Mouse (Mus musculus) splenic B cell, adult 2 months (primary cell): ENCODE results near the gene Mta3.

ENCODE experiments used
- DNase-seq: peaks from one replicate; pipeline ENCODE4 v3.0.0-alpha.2; 2011; ENCODE audit warnings: low read depth, low spot score
- H3K27me3 ChIP-seq: 2 replicates; pipeline ENCODE4 v1.6.1; 2012; ENCODE audit warnings: mild to moderate bottlenecking, low read length, moderate library complexity, mixed read lengths; ENCODE audit not compliant: control insufficient read depth, poor library complexity, insufficient read depth, severe bottlenecking
- H3K36me3 ChIP-seq: 2 replicates; pipeline ENCODE4 v1.6.1; 2012; ENCODE audit warnings: mild to moderate bottlenecking, low read length, moderate library complexity, mixed read lengths; ENCODE audit not compliant: control insufficient read depth, poor library complexity, insufficient read depth, severe bottlenecking

Gene Mta3

DNA sequence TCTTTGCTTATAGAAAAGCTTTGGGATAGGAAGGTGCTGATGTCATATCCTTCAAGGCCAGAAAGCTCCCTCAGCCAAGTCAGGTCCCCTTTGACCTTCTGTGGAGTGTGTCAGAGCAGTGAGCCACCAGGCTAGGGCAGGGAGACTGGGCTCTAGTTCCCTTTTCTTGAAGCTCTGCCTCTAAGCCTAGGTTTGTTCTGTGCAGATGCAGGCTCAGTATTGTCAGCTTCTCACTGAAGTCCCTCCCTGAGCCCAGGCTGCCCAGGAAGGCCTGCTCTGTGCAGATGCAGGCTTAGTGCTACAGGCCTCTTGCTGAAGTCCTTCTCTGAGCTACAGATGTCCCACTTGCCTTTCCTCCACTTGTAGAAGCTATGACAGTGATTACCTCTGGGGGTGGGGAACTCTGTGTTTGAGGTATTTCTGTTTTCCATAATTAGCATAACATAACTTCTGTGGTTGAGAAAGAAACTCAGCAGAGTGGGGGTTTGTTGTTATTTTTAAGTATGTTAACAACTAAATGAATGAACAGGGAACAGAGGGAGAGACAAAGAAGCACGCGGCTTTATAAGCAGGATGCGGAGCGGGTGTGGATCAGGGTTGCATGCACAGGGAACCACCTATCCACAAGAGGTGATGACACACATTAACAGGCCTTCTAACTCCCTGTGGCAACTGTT, 124.8 kb downstream of the Mta3 start:
- H3K36me3 ChIP-seq, result no peaks in the 10 kb centered on the region
- no peaks in the 10 kb centered on the region for H3K27me3 ChIP-seq
- DNase-seq, result peak; percentile 81

DNA sequence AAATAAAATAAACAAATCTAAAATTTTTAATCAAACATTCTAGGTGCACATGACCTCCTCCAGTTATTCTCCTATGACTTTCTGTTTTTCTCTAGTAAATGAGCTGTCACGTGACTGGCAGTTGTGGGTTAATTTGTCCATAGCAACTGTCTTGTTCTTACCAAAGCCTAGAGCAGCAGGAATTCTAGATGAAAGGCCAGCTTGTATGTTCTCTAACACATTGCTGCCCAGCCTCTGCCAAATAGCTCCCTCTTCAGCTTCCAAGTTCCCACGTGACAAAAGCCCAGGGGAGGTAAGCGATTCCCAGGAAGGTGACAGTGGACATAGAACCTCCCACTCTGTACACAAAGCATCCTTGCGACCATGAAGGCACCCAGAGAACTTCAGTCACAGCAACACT, 128.2 kb downstream of the Mta3 start:
- peaks cover 2% of the 10 kb centered on the region; the same call in 1 of the 2 replicates for H3K36me3 ChIP-seq
- H3K27me3 ChIP-seq, result no peaks in the 10 kb centered on the region
- no peak for DNase-seq

DNA sequence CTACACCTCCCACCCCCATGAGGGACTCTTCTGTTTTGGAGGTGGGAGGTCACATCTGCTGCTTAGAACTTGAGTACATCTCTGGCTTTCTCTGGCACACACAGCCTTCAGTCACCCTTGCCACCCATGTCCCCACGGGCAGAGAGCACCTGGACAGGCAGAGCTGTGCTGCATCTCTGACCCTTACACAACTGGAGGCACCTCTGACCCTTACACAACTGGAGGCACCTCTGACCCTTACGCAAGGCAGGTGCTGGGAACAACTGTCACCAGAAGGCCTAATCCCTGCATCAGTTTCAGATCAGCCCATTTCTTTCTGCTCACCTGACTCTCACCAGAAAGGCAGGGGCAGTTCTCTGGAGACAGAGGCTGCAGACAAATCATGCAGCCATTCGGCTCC, 130.1 kb downstream of the Mta3 start:
- Histone ChIP-seq H3K36me3 (peaks cover 2% of the 10 kb centered on the region; the same call in 1 of the 2 replicates), H3K27me3 (no peaks in the 10 kb centered on the region)
- DNase-seq, result no peak

DNA sequence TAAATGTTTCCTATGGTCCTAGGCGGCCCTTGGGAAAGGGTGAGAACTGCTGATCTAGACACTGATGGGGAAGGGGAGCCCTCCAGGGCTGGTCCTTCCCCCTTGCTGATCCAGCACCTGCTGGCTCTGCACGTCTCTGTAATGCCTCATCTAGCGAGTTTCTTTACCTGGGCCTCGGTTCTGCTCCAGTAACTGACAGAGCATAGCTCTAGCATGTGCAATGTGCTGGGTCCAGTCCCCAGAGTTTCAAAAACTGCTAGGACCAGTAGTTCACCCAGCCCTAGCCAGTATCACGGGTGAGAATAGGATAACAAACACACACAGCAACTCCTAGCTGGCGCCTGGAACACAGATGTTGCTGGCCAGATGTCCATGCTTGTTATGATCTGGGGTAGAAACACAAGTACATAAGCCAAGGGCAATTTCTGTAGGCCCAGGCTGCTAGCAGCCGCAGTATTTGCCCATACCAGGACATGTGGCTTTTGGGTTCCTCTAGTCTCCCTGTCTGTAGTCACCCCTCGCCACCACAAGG, 131.8 kb downstream of the Mta3 start:
- Histone ChIP-seq H3K27me3 (no peaks in the 10 kb centered on the region), H3K36me3 (peaks cover 2% of the 10 kb centered on the region; the same call in 1 of the 2 replicates)

DNA sequence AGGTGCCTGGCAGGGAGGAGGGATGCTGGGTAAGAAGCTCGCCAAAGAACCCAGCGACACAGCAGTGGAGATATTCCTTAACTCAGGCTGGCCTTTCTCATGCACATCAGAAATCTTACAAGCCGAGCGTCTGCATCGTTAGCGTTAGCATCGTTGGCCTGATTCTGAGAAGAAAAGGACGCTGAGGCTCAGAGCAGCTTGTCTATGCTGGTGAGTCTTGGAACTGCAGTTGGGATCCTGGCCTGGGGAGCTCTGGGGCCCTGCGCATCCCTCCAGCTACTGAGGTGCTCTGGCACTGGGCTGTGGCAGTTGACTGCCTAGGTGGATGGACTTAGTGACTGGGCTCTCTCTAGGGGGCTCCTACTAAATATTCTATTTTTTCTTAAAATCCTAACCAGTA, 133.2 kb downstream of the Mta3 start:
- Histone ChIP-seq H3K27me3 (no peaks in the 10 kb centered on the region), H3K36me3 (peaks cover 6% of the 10 kb centered on the region; the same call in 1 of the 2 replicates)
- no peak for DNase-seq

More for the DNA sequence above, 131.8 kb downstream of the Mta3 start:
- DNase-seq, result no peak

DNA sequence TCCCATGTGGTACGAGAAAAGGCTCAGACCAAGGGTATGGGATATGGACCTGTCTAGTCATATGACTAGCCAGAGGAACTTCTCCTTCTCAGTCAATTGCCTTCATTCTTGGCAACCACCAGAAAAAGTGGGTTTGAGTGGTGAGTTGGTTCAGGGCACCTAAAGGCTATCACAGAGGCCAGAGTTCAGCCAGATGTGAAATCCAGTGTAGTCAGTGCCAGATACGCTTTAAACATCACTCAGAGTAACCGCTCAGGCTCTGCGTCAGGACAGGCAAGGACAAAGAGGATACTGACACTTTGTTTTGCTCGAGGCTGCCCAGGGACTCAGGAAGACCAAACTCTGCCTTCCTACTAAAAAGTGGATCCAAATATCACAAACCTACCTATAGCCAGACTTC, 135.0 kb downstream of the Mta3 start:
- H3K27me3 ChIP-seq, result no peaks in the 10 kb centered on the region
- DNase-seq, result no peak
- peaks cover 6% of the 10 kb centered on the region; the same call in 1 of the 2 replicates for H3K36me3 ChIP-seq

DNA sequence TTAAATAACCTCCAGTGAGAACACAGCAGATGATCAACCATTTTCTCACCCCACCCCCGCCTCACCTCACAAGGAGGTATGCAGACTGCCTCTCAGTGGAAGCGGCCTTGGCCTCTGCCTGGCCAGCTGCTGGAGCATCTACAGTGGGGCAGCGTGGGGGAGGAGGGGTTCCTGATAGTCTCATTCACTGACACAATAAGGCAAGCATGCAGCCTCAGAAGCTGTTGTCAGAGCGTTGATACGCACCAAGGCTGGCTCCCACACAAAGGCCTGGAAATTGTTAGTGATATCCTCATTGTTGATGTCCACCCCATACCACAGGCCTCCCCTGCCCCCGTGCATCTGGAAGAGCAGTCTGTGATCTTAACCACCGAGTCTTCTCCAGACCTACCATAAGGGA, 137.8 kb downstream of the Mta3 start:
- Histone ChIP-seq H3K27me3 (no peaks in the 10 kb centered on the region), H3K36me3 (peaks cover 4% of the 10 kb centered on the region; the same call in 1 of the 2 replicates)
- no peak for DNase-seq

DNA sequence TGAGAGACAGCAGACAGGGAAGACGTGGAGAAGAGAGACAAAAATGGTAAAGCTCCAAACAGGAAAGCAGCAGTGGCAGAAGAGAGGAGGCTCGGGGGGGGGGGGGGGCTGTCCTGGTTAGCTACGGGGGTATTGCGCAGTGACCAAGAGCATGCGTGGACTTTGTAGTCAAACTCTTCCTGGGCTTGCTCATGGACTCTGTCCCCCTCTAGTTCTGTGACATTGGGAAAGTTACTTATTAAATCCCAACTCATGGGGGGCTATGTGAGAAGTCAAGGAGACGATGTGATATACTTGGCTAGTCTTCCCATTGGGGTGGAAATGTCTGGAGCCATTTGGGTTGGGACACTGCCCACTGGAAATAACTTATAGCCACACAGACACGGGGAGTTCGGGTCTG, 139.6 kb downstream of the Mta3 start:
- H3K27me3 ChIP-seq, result no peaks in the 10 kb centered on the region
- no peak for DNase-seq

DNA sequence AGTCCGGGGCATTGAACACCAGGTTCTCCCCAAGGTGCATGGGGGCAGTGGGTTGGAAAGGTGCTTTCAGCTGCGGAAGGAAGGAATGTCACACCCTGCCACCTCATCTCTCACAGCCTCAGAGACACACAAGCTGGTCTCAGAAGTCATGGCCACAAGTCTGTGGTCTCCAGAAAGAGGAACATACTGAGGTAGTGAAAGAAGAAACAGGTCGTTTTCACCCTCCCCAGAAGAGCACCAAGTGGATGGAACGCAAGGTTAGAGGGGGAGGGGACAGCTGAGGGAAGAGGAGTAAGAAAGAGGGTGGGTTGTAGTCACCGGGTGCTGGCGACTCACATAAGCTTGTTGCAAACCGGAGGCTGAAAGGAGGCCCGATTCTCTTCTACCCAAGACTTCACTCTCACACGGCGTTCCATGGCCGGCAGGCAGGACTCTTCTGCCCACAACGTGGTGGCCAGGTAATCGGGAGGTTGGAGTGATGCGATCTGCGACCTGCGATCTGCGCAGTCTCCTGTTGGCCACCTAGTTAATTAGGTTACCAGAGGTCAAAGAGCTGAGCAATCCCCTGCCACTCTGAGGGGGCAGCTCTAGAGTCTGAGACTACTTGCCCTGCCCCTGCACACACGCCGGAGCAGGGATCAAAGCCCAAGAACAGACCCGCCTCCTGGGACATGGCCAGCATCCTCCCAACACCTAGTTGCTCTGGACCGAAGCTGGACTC, 140.5 kb downstream of the Mta3 start:
- DNase-seq, result peak; percentile 95
- peaks cover 4% of the 10 kb centered on the region; the same call in 1 of the 2 replicates for H3K36me3 ChIP-seq

More for the DNA sequence above, 139.6 kb downstream of the Mta3 start:
- H3K36me3 ChIP-seq, result peaks cover 4% of the 10 kb centered on the region; the same call in 1 of the 2 replicates

DNA sequence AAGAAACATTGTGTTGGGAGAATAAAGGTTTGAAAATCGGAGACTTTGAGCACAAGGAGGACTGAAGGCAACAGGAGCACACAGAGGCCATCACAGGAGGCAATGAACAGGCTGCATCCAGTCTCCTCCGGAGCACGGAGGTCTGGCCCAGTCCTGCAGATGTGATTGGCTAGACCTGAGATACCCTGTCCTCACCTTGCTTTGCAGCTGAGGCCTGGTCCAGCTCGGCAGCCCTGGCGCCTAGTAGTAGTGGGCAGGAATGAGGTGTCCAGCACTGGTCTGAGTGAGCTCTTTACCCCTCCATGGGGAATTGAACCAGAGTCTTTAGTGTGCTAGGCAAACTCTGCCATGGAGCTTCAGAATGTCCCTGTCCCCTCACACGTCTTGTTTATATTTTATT, 141.1 kb downstream of the Mta3 start:
- DNase-seq, result peak; percentile 43
- Histone ChIP-seq H3K27me3 (no peaks in the 10 kb centered on the region), H3K36me3 (peaks cover 4% of the 10 kb centered on the region; the same call in 1 of the 2 replicates)

More for the DNA sequence above, 140.5 kb downstream of the Mta3 start:
- H3K27me3 ChIP-seq, result no peaks in the 10 kb centered on the region

DNA sequence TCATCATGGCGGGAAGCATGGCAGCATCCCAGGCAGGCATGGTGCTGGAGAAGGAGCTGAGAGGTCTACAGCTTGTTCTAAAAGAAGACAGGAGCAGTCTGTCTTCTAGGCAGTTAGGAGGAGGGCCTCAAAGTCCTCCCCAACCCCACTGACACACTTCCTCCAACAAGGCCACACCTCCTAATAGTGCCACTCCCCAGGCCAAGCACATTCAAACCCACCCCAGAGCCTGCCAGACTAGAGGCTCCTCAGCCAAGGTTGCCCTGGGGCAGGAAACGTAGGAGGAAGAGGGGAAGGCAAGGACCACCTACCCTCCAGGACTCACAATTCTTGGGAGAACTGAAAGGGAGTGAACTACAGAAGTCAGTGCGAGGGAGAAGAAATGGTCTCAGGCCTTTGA, 141.9 kb downstream of the Mta3 start, which contains the start of gene Haao:
Gene Haao (minus strand): TSS at position 149 of the 400 bp plus-strand sequence.
- Histone ChIP-seq H3K27me3 (no peaks in the 10 kb centered on the region), H3K36me3 (peaks cover 4% of the 10 kb centered on the region; the same call in 1 of the 2 replicates)
- DNase-seq, result peak; percentile 80

DNA sequence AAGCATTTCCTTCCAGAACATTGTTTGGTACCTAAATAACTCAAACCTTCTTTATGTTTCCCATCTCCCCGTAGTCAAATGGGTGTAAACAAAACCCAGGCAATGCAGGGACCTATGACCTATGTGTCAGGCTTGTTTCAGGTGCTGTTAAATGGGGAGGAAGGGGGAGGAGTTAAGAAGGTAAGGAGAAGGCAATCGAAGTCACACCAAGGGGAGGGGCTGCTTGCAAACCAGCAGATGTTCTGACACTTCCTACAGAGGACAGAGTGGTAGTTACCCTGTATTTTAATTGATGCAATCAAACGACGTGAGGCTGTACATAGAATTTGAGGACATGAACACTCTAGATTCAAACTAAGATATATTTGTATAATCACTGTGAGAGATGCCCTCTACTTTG, 142.5 kb downstream of the Mta3 start:
- Histone ChIP-seq H3K36me3 (peaks cover 4% of the 10 kb centered on the region; the same call in 1 of the 2 replicates), H3K27me3 (no peaks in the 10 kb centered on the region)
- DNase-seq, result peak; percentile 79

DNA sequence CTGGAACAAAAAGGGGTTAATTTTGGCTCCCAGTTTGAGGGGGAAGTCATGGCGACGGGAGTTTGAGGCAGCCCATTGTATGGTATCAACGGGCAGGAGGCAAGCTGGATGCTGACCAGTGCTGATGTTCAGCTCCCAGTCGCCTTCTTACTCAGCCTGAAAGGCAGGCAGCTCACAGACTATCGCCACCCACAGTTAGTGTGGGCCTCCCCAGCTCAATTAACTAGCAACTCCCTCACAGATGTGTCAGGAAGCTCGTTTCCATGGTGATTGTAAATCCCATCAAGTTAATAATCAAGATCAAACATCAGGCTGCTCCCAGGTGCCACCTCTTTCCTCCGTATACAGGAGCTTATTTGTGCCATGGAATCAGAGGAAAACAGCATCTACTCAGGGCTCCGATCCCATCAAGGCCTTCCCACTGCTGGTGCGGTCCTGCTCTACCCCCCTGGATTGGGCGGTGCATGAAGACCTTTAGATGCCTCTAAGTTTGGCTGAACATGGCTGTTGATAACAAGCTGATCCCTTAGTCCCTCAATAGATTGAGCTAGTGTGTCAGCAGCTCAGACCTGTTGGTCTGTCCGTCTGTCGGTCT, 143.2 kb downstream of the Mta3 start:
- no peaks in the 10 kb centered on the region; the same call in 1 of the 2 replicates for H3K36me3 ChIP-seq
- no peaks in the 10 kb centered on the region for H3K27me3 ChIP-seq
- no peak for DNase-seq

DNA sequence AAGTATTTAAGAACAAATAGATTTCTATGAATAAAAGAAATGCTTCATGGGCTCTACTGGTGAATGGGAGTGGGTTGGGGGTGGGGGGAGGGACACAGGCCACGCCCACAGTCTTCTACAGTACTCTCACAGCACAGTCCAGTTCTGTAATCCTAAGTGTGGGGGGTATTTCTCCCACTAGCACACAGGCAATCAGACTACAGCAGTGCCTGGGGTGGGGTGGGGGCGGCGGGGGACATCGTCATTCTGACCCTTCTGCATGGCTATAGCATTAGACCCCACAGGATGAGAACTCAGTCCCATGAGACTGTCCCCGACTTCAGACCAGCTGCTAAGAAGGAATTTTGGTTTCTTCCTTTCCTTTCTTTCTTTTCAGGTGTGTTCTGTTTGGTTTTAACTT, 143.8 kb downstream of the Mta3 start:
- Histone ChIP-seq H3K27me3 (no peaks in the 10 kb centered on the region), H3K36me3 (no peaks in the 10 kb centered on the region; the same call in 1 of the 2 replicates)
- DNase-seq, result no peak
